Comparison of ENCODE assay signal across 11 mouse cellular contexts in genomic region chr10:119100511-119100910, GRCm38 (mm10).
DNase-seq lines count a peak whose midpoint lies in the region; ATAC-seq and TF ChIP-seq lines count a peak whose summit lies in the region.
"Had no signal": no experiment of that assay in that cellular context is flagged by ENCODE, and none has a peak within 500 bp of the region (broad histone marks: within the 10 kb centered on the region; RNA-seq: fewer than 3 reads in every experiment).

No protein-coding gene starts in this region.

- H3K27me3 ChIP-seq in cerebellum, adult 2 months (ENCODE audit: control insufficient read depth, insufficient read depth, low read length): no peaks in the 10 kb centered on the region
- no peaks in the 10 kb centered on the region for H3K27me3 ChIP-seq in midbrain, embryonic 14.5 days (ENCODE audit: control insufficient read depth, insufficient read depth, low read length)

- no peaks in the 10 kb centered on the region for H3K36me3 ChIP-seq in midbrain, embryonic 14.5 days (ENCODE audit: control insufficient read depth, insufficient read depth, low read length)

- peak; percentile 18; the same call in 1 of the 2 replicates for TF ChIP-seq CTCF in cerebellum, adult 2 months (IDR thresholded peaks at IDR 0.05; ENCODE audit: borderline replicate concordance, insufficient read depth, low read depth, low read length)
- TF ChIP-seq CTCF in left cerebral cortex, adult 2 months (IDR thresholded peaks at IDR 0.05): peak; percentile 16; the same call in 1 of the 2 replicates

- no peak overlapping the region for H3K4me3 ChIP-seq in cerebellum, adult 2 months (replicated peaks; ENCODE audit: insufficient read depth, low read depth, low read length)
- H3K4me3 ChIP-seq in left cerebral cortex, adult 2 months: no peak overlapping the region
- H3K4me3 ChIP-seq in midbrain, embryonic 14.5 days (replicated peaks; ENCODE audit: low read depth, low read length): no peak overlapping the region
- H3K4me3 ChIP-seq: erythroblast, embryonic 14.5 days had no signal

- no peaks in the 10 kb centered on the region for H3K4me1 ChIP-seq in cerebellum, adult 2 months (ENCODE audit: control insufficient read depth, insufficient read depth, low read length)
- H3K4me1 ChIP-seq in midbrain, embryonic 14.5 days (ENCODE audit: control insufficient read depth, insufficient read depth, low read length): no peaks in the 10 kb centered on the region

- H3K9ac ChIP-seq in midbrain, embryonic 14.5 days (replicated peaks; ENCODE audit: low read length): no peak overlapping the region

- H3K27ac ChIP-seq in cerebellum, adult 2 months (ENCODE audit: insufficient read depth, low read length): no peak overlapping the region
- H3K27ac ChIP-seq in left cerebral cortex, adult 2 months: no peak overlapping the region
- no peak overlapping the region for H3K27ac ChIP-seq in midbrain, embryonic 14.5 days (replicated peaks; ENCODE audit: low read depth, low read length)

- TF ChIP-seq POLR2A in cerebellum, adult 2 months (IDR thresholded peaks at IDR 0.05; ENCODE audit: borderline replicate concordance, insufficient read depth, low read length): no peak

- no peak for DNase-seq in cerebellum, adult 2 months
- DNase-seq in cerebellum, adult 18-20 months: no peak
- no peak for DNase-seq in left cerebral cortex, adult 2 months (ENCODE audit: extremely low spot score in 1 of 2, low spot score in 2 of 2)
- no peak for DNase-seq in left cerebral cortex, postnatal 14 days (ENCODE audit: low spot score in 2 of 2)
- DNase-seq in heart, adult 8-10 months (ENCODE audit: low spot score): peak; percentile 26
- DNase-seq in midbrain, embryonic 14.5 days: peak; percentile 67
- no peak for DNase-seq in urinary bladder, postnatal 4 days (ENCODE audit: low spot score in 2 of 2)
- no peak for DNase-seq in yolk sac, embryonic 10.5 days (ENCODE audit: low spot score)
- DNase-seq: kidney, adult 18-20 months; lung, adult 18-20 months had no signal

- ATAC-seq in midbrain, embryonic 14.5 days (ENCODE audit: low FRiP score, low TSS enrichment): 0 out of 2 replicates have a peak, but pooled peaks have one; percentile 17

- intact Hi-C loops in left cerebral cortex, adult 2 months (cut with DNase I): no loop called here
- intact Hi-C loops in left cerebral cortex, postnatal 14 days (cut with DNase I): no loop called here

- no peak overlapping the region for H3K4me2 ChIP-seq in midbrain, embryonic 14.5 days (ENCODE audit: low read length)

- no peaks in the 10 kb centered on the region for H3K9me3 ChIP-seq in midbrain, embryonic 14.5 days (ENCODE audit: control insufficient read depth, low read length)

- 11% methylated on average over 7 of the region's 7 CpGs for WGBS in cerebellum, adult 2 months
- WGBS in midbrain, embryonic 14.5 days: 19% methylated on average over 7 of the region's 7 CpGs

Comparison
In these comparisons a context has a peak if more than half of its experiments do, and no peak if none do; other contexts are left out.
1. DNase-seq: peak in heart, adult 8-10 months (single experiment) and midbrain, embryonic 14.5 days (single experiment); none in cerebellum, adult 2 months (0 of 2), cerebellum, adult 18-20 months (0 of 2), left cerebral cortex, adult 2 months (0 of 2), left cerebral cortex, postnatal 14 days (0 of 2), urinary bladder, postnatal 4 days (0 of 2) and yolk sac, embryonic 10.5 days (single experiment).